Mouse (Mus musculus): ENCODE data around the gene Alyref2. TPM values are rescaled to one million over a fixed set of nuclear protein-coding genes. Genes with fewer than 3 reads are reported as not detected.

Gene Alyref2
- 11.2 and 13.3 TPM in 2 replicates for polyA plus RNA-seq (2016; fragmentation: Nextera tagmentation; extraction: Ambion mirVana)

GRCm38 (mm10) chr1:171503250-171503591 lies at the start of gene Alyref2:
Alyref2 (plus strand) TSS chr1:171503478.
- under 1% methylated on average over 19 of the region's 19 CpGs for WGBS
- no peaks in the 10 kb centered on the region for H3K9me3 ChIP-seq
- H3K27me3 ChIP-seq (ENCODE audit: insufficient read depth, poor library complexity, severe bottlenecking), result no peaks in the 10 kb centered on the region
- 0 out of 2 replicates have a peak, but pooled peaks cover 3% of the 10 kb centered on the region for H3K36me3 ChIP-seq
- H3K27ac ChIP-seq, result peak within 1 kb of the TSS; percentile 93
- H3K4me1 ChIP-seq (replicated peaks), result peaks cover 16% of the 10 kb centered on the region
- DNase-seq (ENCODE audit: low spot score), result peak; percentile 94
- peak within 1 kb of the TSS; percentile 68 for H3K4me3 ChIP-seq

DNA sequence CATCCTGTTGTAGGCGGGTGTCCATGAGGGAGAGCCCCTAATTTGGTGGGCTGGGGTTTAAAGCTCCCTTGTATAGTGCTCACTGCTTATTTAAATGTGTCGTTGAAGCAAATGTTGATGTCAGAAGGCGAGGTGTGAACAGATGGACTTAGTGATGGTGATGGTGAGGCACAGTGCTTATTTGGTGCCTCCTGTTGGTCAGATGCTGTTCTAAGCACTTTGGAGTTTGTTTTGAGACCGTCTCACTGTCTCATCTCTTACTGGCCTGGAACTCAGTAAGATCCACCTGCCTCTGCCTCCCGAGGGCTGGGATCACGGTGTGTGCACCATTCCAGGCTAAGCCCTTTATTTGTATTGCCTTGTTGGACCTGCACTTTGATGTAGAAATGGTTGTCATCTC lies 48.4 kb upstream of the Alyref2 start:
- Histone ChIP-seq H3K4me1 (replicated peaks) (peaks cover 4% of the 10 kb centered on the region; the same call in 1 of the 2 replicates), H3K4me3 (no peak overlapping the region), H3K9me3 (no peaks in the 10 kb centered on the region), H3K36me3 (no peaks in the 10 kb centered on the region), H3K27ac (no peak overlapping the region), H3K27me3 (ENCODE audit: insufficient read depth, poor library complexity, severe bottlenecking) (no peaks in the 10 kb centered on the region)
- DNase-seq (ENCODE audit: low spot score), result no peak
- WGBS, result 86% methylated on average over 6 of the region's 6 CpGs

- 97% methylated on average over 1 of the region's 1 CpGs for WGBS
- H3K9me3 ChIP-seq, result no peaks in the 10 kb centered on the region
- H3K4me1 ChIP-seq (replicated peaks), result peaks cover 10% of the 10 kb centered on the region; the same call in 1 of the 2 replicates
- peaks cover 6% of the 10 kb centered on the region; the same call in 1 of the 2 replicates for H3K36me3 ChIP-seq
- H3K27me3 ChIP-seq (ENCODE audit: insufficient read depth, poor library complexity, severe bottlenecking), result no peaks in the 10 kb centered on the region
- H3K27ac ChIP-seq, result no peak overlapping the region
- H3K4me3 ChIP-seq, result no peak overlapping the region
- DNase-seq (ENCODE audit: low spot score), result no peak
Observed at GRCm38 (mm10) chr1:171457568-171457967, 45.7 kb upstream of the Alyref2 start.

GRCm38 (mm10) chr1:171459791-171460190 lies 43.5 kb upstream of the Alyref2 start:
- Histone ChIP-seq H3K27ac (no peak overlapping the region), H3K36me3 (peaks cover 9% of the 10 kb centered on the region; the same call in 1 of the 2 replicates), H3K4me1 (replicated peaks) (peaks cover 10% of the 10 kb centered on the region; the same call in 1 of the 2 replicates), H3K27me3 (ENCODE audit: insufficient read depth, poor library complexity, severe bottlenecking) (no peaks in the 10 kb centered on the region), H3K9me3 (no peaks in the 10 kb centered on the region), H3K4me3 (no peak overlapping the region)
- DNase-seq (ENCODE audit: low spot score), result no peak
- WGBS, result 59% methylated on average over 5 of the region's 5 CpGs

GRCm38 (mm10) chr1:171460551-171461503 lies 42.5 kb upstream of the Alyref2 start:
- H3K4me1 ChIP-seq (replicated peaks), result peaks cover 10% of the 10 kb centered on the region; the same call in 1 of the 2 replicates
- no peak for DNase-seq (ENCODE audit: low spot score)
- 92% methylated on average over 22 of the region's 22 CpGs for WGBS
- H3K27me3 ChIP-seq (ENCODE audit: insufficient read depth, poor library complexity, severe bottlenecking), result no peaks in the 10 kb centered on the region
- no peaks in the 10 kb centered on the region for H3K9me3 ChIP-seq
- H3K4me3 ChIP-seq, result no peak overlapping the region
- peaks cover 9% of the 10 kb centered on the region; the same call in 1 of the 2 replicates for H3K36me3 ChIP-seq
- H3K27ac ChIP-seq, result no peak overlapping the region

- H3K4me1 ChIP-seq (replicated peaks), result peaks cover 10% of the 10 kb centered on the region; the same call in 1 of the 2 replicates
- no peaks in the 10 kb centered on the region for H3K9me3 ChIP-seq
- no peak for DNase-seq (ENCODE audit: low spot score)
- 96% methylated on average over 3 of the region's 3 CpGs for WGBS
- H3K36me3 ChIP-seq, result peaks cover 9% of the 10 kb centered on the region; the same call in 1 of the 2 replicates
- H3K4me3 ChIP-seq, result no peak overlapping the region
- H3K27ac ChIP-seq, result no peak overlapping the region
- no peaks in the 10 kb centered on the region for H3K27me3 ChIP-seq (ENCODE audit: insufficient read depth, poor library complexity, severe bottlenecking)
Observed at GRCm38 (mm10) chr1:171463133-171463532, 40.1 kb upstream of the Alyref2 start.

DNA sequence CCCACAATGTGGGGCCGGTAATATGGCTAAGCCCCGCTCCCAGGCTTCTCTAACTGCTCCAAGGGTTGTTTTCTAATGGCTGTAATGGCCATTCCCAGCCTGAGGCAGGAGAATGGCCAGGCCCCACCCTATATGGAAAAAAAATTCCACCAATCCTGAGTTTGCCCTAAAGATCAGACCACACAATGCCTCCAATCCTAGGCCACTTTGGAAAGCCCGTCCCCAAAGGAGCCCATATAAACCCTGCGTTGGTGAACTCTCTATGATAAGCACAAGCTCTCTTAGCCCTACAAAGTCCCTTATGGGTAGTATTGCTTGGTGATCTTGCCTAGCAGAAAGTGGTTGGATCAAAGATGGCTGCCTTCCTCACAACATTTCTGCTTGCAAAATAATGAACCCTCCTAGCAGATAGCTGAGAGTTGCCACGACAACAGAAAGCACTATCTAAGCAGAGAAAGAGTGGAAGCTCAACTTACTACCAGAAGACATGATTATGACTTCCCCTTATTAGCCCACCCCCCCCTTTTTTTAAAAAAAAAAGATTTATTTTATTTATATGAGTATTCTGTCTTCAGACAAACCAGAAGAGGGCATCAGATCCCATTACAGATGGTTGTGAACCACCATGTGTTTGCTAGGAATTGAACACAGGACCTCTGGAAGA lies 37.4 kb upstream of the Alyref2 start:
- Histone ChIP-seq H3K4me3 (no peak overlapping the region), H3K9me3 (no peaks in the 10 kb centered on the region), H3K27ac (no peak overlapping the region), H3K4me1 (replicated peaks) (no peaks in the 10 kb centered on the region; the same call in 1 of the 2 replicates), H3K27me3 (ENCODE audit: insufficient read depth, poor library complexity, severe bottlenecking) (no peaks in the 10 kb centered on the region), H3K36me3 (peaks cover 9% of the 10 kb centered on the region; the same call in 1 of the 2 replicates)
- no peak for DNase-seq (ENCODE audit: low spot score)
- 95% methylated on average over 5 of the region's 5 CpGs for WGBS

- no peak for DNase-seq (ENCODE audit: low spot score)
- no peak overlapping the region for H3K27ac ChIP-seq
- H3K4me3 ChIP-seq, result no peak overlapping the region
- no peaks in the 10 kb centered on the region for H3K9me3 ChIP-seq
- H3K27me3 ChIP-seq (ENCODE audit: insufficient read depth, poor library complexity, severe bottlenecking), result no peaks in the 10 kb centered on the region
- 83% methylated on average over 4 of the region's 4 CpGs for WGBS
- peaks cover 8% of the 10 kb centered on the region; the same call in 1 of the 2 replicates for H3K36me3 ChIP-seq
- no peaks in the 10 kb centered on the region; the same call in 1 of the 2 replicates for H3K4me1 ChIP-seq (replicated peaks)
Observed at GRCm38 (mm10) chr1:171466565-171466964, 36.7 kb upstream of the Alyref2 start.

- DNase-seq (ENCODE audit: low spot score), result no peak
- Histone ChIP-seq H3K4me1 (replicated peaks) (no peaks in the 10 kb centered on the region; the same call in 1 of the 2 replicates), H3K9me3 (no peaks in the 10 kb centered on the region), H3K27ac (no peak overlapping the region), H3K27me3 (ENCODE audit: insufficient read depth, poor library complexity, severe bottlenecking) (no peaks in the 10 kb centered on the region), H3K4me3 (no peak overlapping the region), H3K36me3 (no peaks in the 10 kb centered on the region)
- 93% methylated on average over 3 of the region's 3 CpGs for WGBS
Observed at GRCm38 (mm10) chr1:171469678-171470077, 33.6 kb upstream of the Alyref2 start.

GRCm38 (mm10) chr1:171470371-171470871 lies 32.9 kb upstream of the Alyref2 start:
- Histone ChIP-seq H3K4me3 (no peak overlapping the region), H3K27me3 (ENCODE audit: insufficient read depth, poor library complexity, severe bottlenecking) (no peaks in the 10 kb centered on the region), H3K27ac (no peak overlapping the region), H3K4me1 (replicated peaks) (no peaks in the 10 kb centered on the region; the same call in 1 of the 2 replicates), H3K9me3 (no peaks in the 10 kb centered on the region), H3K36me3 (no peaks in the 10 kb centered on the region)
- peak; percentile 54 for DNase-seq (ENCODE audit: low spot score)
- 37% methylated on average over 7 of the region's 7 CpGs for WGBS

GRCm38 (mm10) chr1:171470896-171471295 lies 32.4 kb upstream of the Alyref2 start:
- Histone ChIP-seq H3K36me3 (no peaks in the 10 kb centered on the region), H3K27me3 (ENCODE audit: insufficient read depth, poor library complexity, severe bottlenecking) (no peaks in the 10 kb centered on the region), H3K4me1 (replicated peaks) (no peaks in the 10 kb centered on the region; the same call in 1 of the 2 replicates), H3K27ac (no peak overlapping the region), H3K4me3 (no peak overlapping the region), H3K9me3 (no peaks in the 10 kb centered on the region)
- no peak for DNase-seq (ENCODE audit: low spot score)
- WGBS, result 88% methylated on average over 5 of the region's 5 CpGs

DNA sequence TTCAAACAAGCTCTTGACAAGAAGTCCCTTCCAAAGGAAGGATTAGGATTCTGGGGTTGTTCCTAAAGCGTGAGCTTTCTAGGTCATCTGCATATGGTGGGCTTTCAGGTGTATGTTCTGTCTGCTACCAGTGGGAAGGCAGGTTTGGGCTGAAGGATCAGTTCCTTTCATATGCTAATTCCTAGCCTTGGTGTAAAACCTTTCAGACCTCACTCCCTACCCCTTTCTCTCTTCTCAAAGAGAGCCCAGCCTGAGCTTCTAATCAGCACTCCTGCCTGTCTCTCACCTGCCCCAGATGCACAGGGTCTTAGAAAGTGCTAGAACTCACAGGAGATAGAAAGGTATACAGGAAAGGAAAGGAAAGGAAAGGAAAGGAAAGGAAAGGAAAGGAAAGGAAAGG lies 31.8 kb upstream of the Alyref2 start:
- WGBS, result 59% methylated on average over 1 of the region's 1 CpGs
- Histone ChIP-seq H3K36me3 (no peaks in the 10 kb centered on the region), H3K4me3 (no peak overlapping the region), H3K4me1 (replicated peaks) (no peaks in the 10 kb centered on the region; the same call in 1 of the 2 replicates), H3K27ac (no peak overlapping the region), H3K27me3 (ENCODE audit: insufficient read depth, poor library complexity, severe bottlenecking) (no peaks in the 10 kb centered on the region), H3K9me3 (no peaks in the 10 kb centered on the region)
- DNase-seq (ENCODE audit: low spot score), result no peak

Data from hindbrain, embryonic 10.5 days (tissue).